Mouse (Mus musculus): ENCODE results near the gene Cntn4.

Cntn4 gene

GRCm38 (mm10) chr6:106645496-106646211 is 968.2 kb downstream of the Cntn4 start:
- DNase-seq (ENCODE audit: inconsistent ontology term): peak; percentile 59

- no peak for DNase-seq (ENCODE audit: inconsistent ontology term)
Measured at GRCm38 (mm10) chr6:106646945-106647344, 969.5 kb downstream of the Cntn4 start.

- DNase-seq (ENCODE audit: inconsistent ontology term): peak; percentile 22
Measured at GRCm38 (mm10) chr6:106663780-106664651, 986.6 kb downstream of the Cntn4 start.

GRCm38 (mm10) chr6:106675581-106675980 is 998.1 kb downstream of the Cntn4 start:
- no peak for DNase-seq (ENCODE audit: inconsistent ontology term)

- DNase-seq (ENCODE audit: inconsistent ontology term): no peak
Measured at GRCm38 (mm10) chr6:106701931-106702330, 1024.5 kb downstream of the Cntn4 start.

- DNase-seq (ENCODE audit: inconsistent ontology term): no peak
Measured at GRCm38 (mm10) chr6:106705506-106706035, 1028.1 kb downstream of the Cntn4 start.

GRCm38 (mm10) chr6:106725642-106726041 is 1048.2 kb downstream of the Cntn4 start:
- no peak for DNase-seq (ENCODE audit: inconsistent ontology term)

GRCm38 (mm10) chr6:106726078-106726477 is 1048.6 kb downstream of the Cntn4 start:
- no peak for DNase-seq (ENCODE audit: inconsistent ontology term)

- DNase-seq (ENCODE audit: inconsistent ontology term): no peak
Measured at GRCm38 (mm10) chr6:106727703-106728102, 1050.2 kb downstream of the Cntn4 start.

- no peak for DNase-seq (ENCODE audit: inconsistent ontology term)
Measured at GRCm38 (mm10) chr6:106729682-106730314, 1052.3 kb downstream of the Cntn4 start.

- DNase-seq (ENCODE audit: inconsistent ontology term): no peak
Measured at GRCm38 (mm10) chr6:106732563-106732962, 1055.1 kb downstream of the Cntn4 start.

GRCm38 (mm10) chr6:106738229-106738628 is 1060.8 kb downstream of the Cntn4 start:
- DNase-seq (ENCODE audit: inconsistent ontology term): no peak

GRCm38 (mm10) chr6:106740244-106740825 is 1062.9 kb downstream of the Cntn4 start:
- DNase-seq (ENCODE audit: inconsistent ontology term): no peak

- DNase-seq (ENCODE audit: inconsistent ontology term): no peak
Measured at GRCm38 (mm10) chr6:106743556-106744233, 1066.2 kb downstream of the Cntn4 start.

GRCm38 (mm10) chr6:106745673-106746394 is 1068.4 kb downstream of the Cntn4 start:
- DNase-seq (ENCODE audit: inconsistent ontology term): no peak

GRCm38 (mm10) chr6:106747251-106747650 is 1069.8 kb downstream of the Cntn4 start:
- DNase-seq (ENCODE audit: inconsistent ontology term): no peak

GRCm38 (mm10) chr6:106747804-106748203 is 1070.3 kb downstream of the Cntn4 start:
- no peak for DNase-seq (ENCODE audit: inconsistent ontology term)
